Mouse (Mus musculus) spleen, adult 2 months (tissue): ENCODE results near the gene Dnm1. TPM values are rescaled to one million over a fixed set of nuclear protein-coding genes. Genes with fewer than 3 reads are reported as not detected.

Experiments
- DNase-seq, 2 experiments: peaks; one replicate each; pipeline versions ENCODE4 v3.0.0 to v3.0.0-alpha.2; 2012 to 2021; ENCODE audit warnings: low spot score in 2 of 2, low read depth in 1 of 2
- H3K27ac ChIP-seq: fragments of 200-500 bp; 2 replicates; pipeline ENCODE4 v1.5.1; 2012; ENCODE audit warnings: low read length, inconsistent platforms; ENCODE audit not compliant: insufficient read depth
- H3K27me3 ChIP-seq: fragments of 200-500 bp; 2 replicates; pipeline ENCODE4 v1.6.1; 2012; ENCODE audit warnings: mild to moderate bottlenecking, moderate library complexity, low read length, inconsistent platforms; ENCODE audit not compliant: control insufficient read depth, insufficient read depth
- H3K36me3 ChIP-seq: fragments of 200-500 bp; 2 replicates; pipeline ENCODE4 v1.6.1; 2012; ENCODE audit warnings: mild to moderate bottlenecking, low read length, inconsistent platforms; ENCODE audit not compliant: control insufficient read depth, insufficient read depth
- H3K4me1 ChIP-seq: fragments of 200-500 bp; 2 replicates; pipeline ENCODE4 v1.6.1; 2011; ENCODE audit warnings: inconsistent platforms; ENCODE audit not compliant: control insufficient read depth, insufficient read depth, insufficient read length
- H3K4me3 ChIP-seq: fragments of 200-500 bp; 2 replicates; pipeline ENCODE4 v1.5.1; 2011; ENCODE audit warnings: mild to moderate bottlenecking, inconsistent platforms; ENCODE audit not compliant: insufficient read depth, insufficient read length; ENCODE audit errors: extremely low read depth
- CTCF ChIP-seq: fragments of 200-500 bp; IDR thresholded peaks from 2 replicates; pipeline ENCODE4 v1.5.1; 2011; ENCODE audit warnings: mild to moderate bottlenecking, inconsistent platforms; ENCODE audit not compliant: insufficient read depth, insufficient read length, insufficient replicate concordance; ENCODE audit errors: extremely low read depth
- POLR2A ChIP-seq: fragments of 200-500 bp; IDR thresholded peaks from 2 replicates; pipeline ENCODE4 v1.6.1; 2011; ENCODE audit warnings: low read depth, low read length, inconsistent platforms
- WGBS: fragments of 180-500 bp; shearing (Covaris S2); methylation state at CpG from one replicate; pipeline ENCODE4 v1.1.7; 2018; 5-methylcytosine and 5-hydroxymethylcytosine counted together
- polyA plus RNA-seq: library from polyadenylated mRNA; depleted of rRNA; stranded (reverse); fragments of >200 nt; gene quantifications from 2 replicates; pipeline ENCODE4 v1.2.3, GENCODE M21; 2012

The Dnm1 gene
- polyA plus RNA-seq, 1 experiment, result 22.1 TPM

- no peaks in the 10 kb centered on the region for H3K27me3 ChIP-seq
- peaks cover 39% of the 10 kb centered on the region for H3K36me3 ChIP-seq
- TF ChIP-seq CTCF (no peak), POLR2A (no peak)
- DNase-seq, result no peak
- peaks cover 3% of the 10 kb centered on the region; the same call in 1 of the 2 replicates for H3K4me1 ChIP-seq
- no peak overlapping the region for H3K27ac ChIP-seq
- WGBS, result 88% methylated on average over 10 of the region's 10 CpGs
- no peak overlapping the region for H3K4me3 ChIP-seq
Measured at GRCm38 (mm10) chr2:32376963-32377362, 23.8 kb upstream of the Dnm1 start.

GRCm38 (mm10) chr2:32375317-32375940, 22.3 kb upstream of the Dnm1 start:
- TF ChIP-seq POLR2A (no peak), CTCF (no peak)
- Histone ChIP-seq H3K27me3 (no peaks in the 10 kb centered on the region), H3K4me1 (no peaks in the 10 kb centered on the region), H3K36me3 (peaks cover 52% of the 10 kb centered on the region), H3K4me3 (no peak overlapping the region), H3K27ac (no peak overlapping the region)
- DNase-seq, result no peak
- 91% methylated on average over 13 of the region's 13 CpGs for WGBS

- H3K4me3 ChIP-seq, result no peak overlapping the region
- DNase-seq, result no peak
- no peaks in the 10 kb centered on the region for H3K27me3 ChIP-seq
- TF ChIP-seq CTCF (no peak), POLR2A (no peak)
- no peak overlapping the region for H3K27ac ChIP-seq
- 94% methylated on average over 10 of the region's 10 CpGs for WGBS
- no peaks in the 10 kb centered on the region for H3K4me1 ChIP-seq
- peaks cover 61% of the 10 kb centered on the region for H3K36me3 ChIP-seq
Measured at GRCm38 (mm10) chr2:32374191-32374590, 21.1 kb upstream of the Dnm1 start.

GRCm38 (mm10) chr2:32367315-32367714, 14.2 kb upstream of the Dnm1 start:
- 93% methylated on average over 5 of the region's 5 CpGs for WGBS

GRCm38 (mm10) chr2:32364121-32364520, 11.0 kb upstream of the Dnm1 start:
- DNase-seq, result no peak
- H3K4me1 ChIP-seq, result peaks cover 3% of the 10 kb centered on the region; the same call in 1 of the 2 replicates
- no peak overlapping the region for H3K27ac ChIP-seq
- WGBS, result 82% methylated on average over 8 of the region's 8 CpGs
- TF ChIP-seq CTCF (no peak), POLR2A (no peak)
- H3K27me3 ChIP-seq, result no peaks in the 10 kb centered on the region
- H3K36me3 ChIP-seq, result peaks cover 8% of the 10 kb centered on the region
- no peak overlapping the region for H3K4me3 ChIP-seq

More at GRCm38 (mm10) chr2:32367315-32367714, 14.2 kb upstream of the Dnm1 start:
- Histone ChIP-seq H3K4me1 (no peaks in the 10 kb centered on the region; the same call in 1 of the 2 replicates), H3K27me3 (no peaks in the 10 kb centered on the region), H3K27ac (no peak overlapping the region), H3K4me3 (no peak overlapping the region), H3K36me3 (peaks cover 33% of the 10 kb centered on the region)
- TF ChIP-seq POLR2A, result no peak
- no peak for TF ChIP-seq CTCF
- no peak for DNase-seq

GRCm38 (mm10) chr2:32363376-32364106, 10.4 kb upstream of the Dnm1 start:
- Histone ChIP-seq H3K27ac (peak overlapping the region; percentile 68), H3K27me3 (no peaks in the 10 kb centered on the region), H3K36me3 (peaks cover 8% of the 10 kb centered on the region), H3K4me3 (peak overlapping the region; percentile 84), H3K4me1 (peaks cover 3% of the 10 kb centered on the region; the same call in 1 of the 2 replicates)
- no peak for TF ChIP-seq POLR2A
- DNase-seq, result no peak
- 11% methylated on average over 19 of the region's 19 CpGs for WGBS
